Mouse (Mus musculus) neural tube, embryonic 12.5 days (tissue): Measurements from ENCODE around the gene Ascc2. TPM values are rescaled to one million over a fixed set of nuclear protein-coding genes. Genes with fewer than 3 reads are reported as not detected.
"Not testable (repeated sequence)": the region's sequence is repeated elsewhere in the genome, so short reads cannot be mapped to it uniquely, and the experiment has no call there.

ENCODE experiments used
- ATAC-seq: fragments of 200-750 bp; cut with Nextera tagmentation; 2 replicates; pipeline ENCODE4 v1.8.0; 2017; ENCODE audit warnings: low read depth, mild to moderate bottlenecking, moderate TSS enrichment, moderate library complexity; ENCODE audit not compliant: low FRiP score
- H3K27ac ChIP-seq: fragments of 300-500 bp; sonication (generic); 2 replicates; pipeline ENCODE4 v1.5.1; 2016
- H3K27me3 ChIP-seq: fragments of 300-500 bp; sonication (generic); replicated peaks from 2 replicates; pipeline ENCODE4 v1.6.1; 2016; ENCODE audit warnings: mild to moderate bottlenecking
- H3K36me3 ChIP-seq: fragments of 300-500 bp; sonication (generic); 2 replicates; pipeline ENCODE4 v1.6.1; 2016; ENCODE audit warnings: mild to moderate bottlenecking
- H3K4me1 ChIP-seq: fragments of 300-500 bp; sonication (generic); 2 replicates; pipeline ENCODE4 v1.6.1; 2016
- H3K4me2 ChIP-seq: fragments of 300-500 bp; sonication (generic); replicated peaks from 2 replicates; pipeline ENCODE4 v1.6.1; 2016; ENCODE audit warnings: mild to moderate bottlenecking
- H3K4me3 ChIP-seq: fragments of 300-500 bp; sonication (generic); 2 replicates; pipeline ENCODE4 v1.5.1; 2016
- H3K9ac ChIP-seq: fragments of 300-500 bp; sonication (generic); 2 replicates; pipeline ENCODE4 v1.6.1; 2016; ENCODE audit warnings: mild to moderate bottlenecking
- H3K9me3 ChIP-seq: fragments of 300-500 bp; sonication (generic); 2 replicates; pipeline ENCODE4 v1.6.1; 2016; ENCODE audit warnings: mild to moderate bottlenecking
- WGBS: fragments of 180-500 bp; shearing (Covaris S2); methylation state at CpG from one replicate; pipeline ENCODE4 v1.1.7; 2016; 5-methylcytosine and 5-hydroxymethylcytosine counted together
- polyA plus RNA-seq: library from polyadenylated mRNA; unstranded; fragments of >200 nt; fragmentation: Nextera tagmentation; extraction: Ambion mirVana; gene quantifications from 2 replicates; pipeline ENCODE4 v1.2.1, GENCODE M21; 2016

The Ascc2 gene
- polyA plus RNA-seq, 1 experiment from 2014 or later: 28.8 TPM

GRCm38 (mm10) chr11:4638261-4638660, 714 bp downstream of the Ascc2 start:
- ATAC-seq: 0 out of 2 replicates have a peak, but pooled peaks have one; percentile 45
- 33% methylated on average over 7 of the region's 7 CpGs for WGBS

GRCm38 (mm10) chr11:4641185-4641584, 3.6 kb downstream of the Ascc2 start:
- Histone ChIP-seq H3K36me3 (peaks cover 9% of the 10 kb centered on the region), H3K4me2 (no peak overlapping the region), H3K27ac (no peak overlapping the region), H3K9ac (no peak overlapping the region), H3K27me3 (no peaks in the 10 kb centered on the region), H3K4me3 (no peak overlapping the region), H3K9me3 (no peaks in the 10 kb centered on the region), H3K4me1 (peaks cover 11% of the 10 kb centered on the region)
- ATAC-seq: no peak

More at GRCm38 (mm10) chr11:4638261-4638660, 714 bp downstream of the Ascc2 start:
- Histone ChIP-seq H3K27me3 (no peaks in the 10 kb centered on the region), H3K27ac (no peak overlapping the region), H3K4me1 (peaks cover 11% of the 10 kb centered on the region), H3K9ac (peak overlapping the region; percentile 74), H3K4me2 (peak overlapping the region; percentile 88), H3K9me3 (no peaks in the 10 kb centered on the region), H3K4me3 (peak overlapping the region; percentile 80), H3K36me3 (0 out of 2 replicates have a peak, but pooled peaks cover 3% of the 10 kb centered on the region)

- peaks cover 3% of the 10 kb centered on the region for H3K4me1 ChIP-seq
- H3K4me2 ChIP-seq: no peak overlapping the region
- no peak for ATAC-seq
- H3K27me3 ChIP-seq: no peaks in the 10 kb centered on the region
- no peaks in the 10 kb centered on the region for H3K9me3 ChIP-seq
- WGBS: 43% methylated on average over 5 of the region's 5 CpGs
- peaks cover 29% of the 10 kb centered on the region for H3K36me3 ChIP-seq
- no peak overlapping the region for H3K27ac ChIP-seq
- H3K9ac ChIP-seq: no peak overlapping the region
- H3K4me3 ChIP-seq: no peak overlapping the region
These were observed 6.2 kb downstream of the Ascc2 start for GRCm38 (mm10) chr11:4643722-4644121.

GRCm38 (mm10) chr11:4645180-4645579, 7.6 kb downstream of the Ascc2 start:
- H3K9me3 ChIP-seq, H3K27me3 ChIP-seq, ATAC-seq, H3K27ac ChIP-seq, H3K4me1 ChIP-seq, H3K9ac ChIP-seq, H3K4me3 ChIP-seq, H3K4me2 ChIP-seq: not testable (repeated sequence)
- 95% methylated on average over 6 of the region's 6 CpGs for WGBS
- peaks cover 39% of the 10 kb centered on the region for H3K36me3 ChIP-seq

- no peak overlapping the region for H3K4me3 ChIP-seq
- no peak overlapping the region for H3K27ac ChIP-seq
- H3K36me3 ChIP-seq: peaks cover 43% of the 10 kb centered on the region
- H3K9ac ChIP-seq: no peak overlapping the region
- no peak for ATAC-seq
- no peak overlapping the region for H3K4me2 ChIP-seq
- no peaks in the 10 kb centered on the region for H3K9me3 ChIP-seq
- no peaks in the 10 kb centered on the region for H3K27me3 ChIP-seq
- no peaks in the 10 kb centered on the region for H3K4me1 ChIP-seq
- 89% methylated on average over 9 of the region's 9 CpGs for WGBS
These were observed 8.9 kb downstream of the Ascc2 start for GRCm38 (mm10) chr11:4646409-4646808.

- peaks cover 61% of the 10 kb centered on the region for H3K36me3 ChIP-seq
- no peak overlapping the region for H3K4me3 ChIP-seq
- no peak overlapping the region for H3K4me2 ChIP-seq
- no peaks in the 10 kb centered on the region for H3K27me3 ChIP-seq
- no peaks in the 10 kb centered on the region for H3K9me3 ChIP-seq
- H3K9ac ChIP-seq: no peak overlapping the region
- no peaks in the 10 kb centered on the region for H3K4me1 ChIP-seq
- H3K27ac ChIP-seq: no peak overlapping the region
- ATAC-seq: no peak
- WGBS: 83% methylated on average over 1 of the region's 1 CpGs
These were observed 22.3 kb downstream of the Ascc2 start for GRCm38 (mm10) chr11:4659818-4660217.

- Histone ChIP-seq H3K4me2 (no peak overlapping the region), H3K27ac (no peak overlapping the region), H3K27me3 (no peaks in the 10 kb centered on the region), H3K36me3 (peaks cover 54% of the 10 kb centered on the region), H3K4me1 (no peaks in the 10 kb centered on the region), H3K9ac (no peak overlapping the region), H3K4me3 (no peak overlapping the region), H3K9me3 (no peaks in the 10 kb centered on the region)
- ATAC-seq: no peak
- WGBS: 83% methylated on average over 7 of the region's 7 CpGs
These were observed 22.9 kb downstream of the Ascc2 start for GRCm38 (mm10) chr11:4660309-4661025.

- no peak overlapping the region for H3K4me3 ChIP-seq
- no peaks in the 10 kb centered on the region for H3K9me3 ChIP-seq
- no peak overlapping the region for H3K27ac ChIP-seq
- H3K4me2 ChIP-seq: no peak overlapping the region
- H3K9ac ChIP-seq: 0 out of 2 replicates have a peak overlapping the region, but pooled peaks have one; percentile 0
- H3K27me3 ChIP-seq: no peaks in the 10 kb centered on the region
- ATAC-seq: no peak
- H3K36me3 ChIP-seq: peaks cover 51% of the 10 kb centered on the region
- H3K4me1 ChIP-seq: no peaks in the 10 kb centered on the region
- WGBS: 87% methylated on average over 4 of the region's 4 CpGs
These were observed 23.8 kb downstream of the Ascc2 start for GRCm38 (mm10) chr11:4661324-4661723.

GRCm38 (mm10) chr11:4661871-4662495, 24.4 kb downstream of the Ascc2 start:
- Histone ChIP-seq H3K4me1 (no peaks in the 10 kb centered on the region), H3K36me3 (peaks cover 50% of the 10 kb centered on the region), H3K4me2 (no peak overlapping the region), H3K27ac (no peak overlapping the region), H3K9ac (0 out of 2 replicates have a peak overlapping the region, but pooled peaks have one; percentile 0), H3K9me3 (no peaks in the 10 kb centered on the region), H3K27me3 (no peaks in the 10 kb centered on the region), H3K4me3 (no peak overlapping the region)
- no peak for ATAC-seq
- WGBS: 86% methylated on average over 10 of the region's 10 CpGs

- H3K27me3 ChIP-seq: no peaks in the 10 kb centered on the region
- H3K4me1 ChIP-seq: no peaks in the 10 kb centered on the region
- no peak overlapping the region for H3K27ac ChIP-seq
- no peak overlapping the region for H3K9ac ChIP-seq
- H3K9me3 ChIP-seq: no peaks in the 10 kb centered on the region
- no peak overlapping the region for H3K4me2 ChIP-seq
- no peak for ATAC-seq
- 92% methylated on average over 11 of the region's 11 CpGs for WGBS
- no peak overlapping the region for H3K4me3 ChIP-seq
- peaks cover 47% of the 10 kb centered on the region for H3K36me3 ChIP-seq
These were observed 24.9 kb downstream of the Ascc2 start for GRCm38 (mm10) chr11:4662496-4662878.

- no peak overlapping the region for H3K9ac ChIP-seq
- H3K27me3 ChIP-seq: no peaks in the 10 kb centered on the region
- no peak overlapping the region for H3K4me2 ChIP-seq
- peaks cover 48% of the 10 kb centered on the region for H3K36me3 ChIP-seq
- ATAC-seq: no peak
- no peaks in the 10 kb centered on the region for H3K4me1 ChIP-seq
- no peak overlapping the region for H3K4me3 ChIP-seq
- 91% methylated on average over 4 of the region's 4 CpGs for WGBS
- H3K9me3 ChIP-seq: no peaks in the 10 kb centered on the region
- no peak overlapping the region for H3K27ac ChIP-seq
These were observed 34.2 kb downstream of the Ascc2 start for GRCm38 (mm10) chr11:4671736-4672135.

GRCm38 (mm10) chr11:4674593-4674992, 37.0 kb downstream of the Ascc2 start:
- WGBS: 97% methylated on average over 1 of the region's 1 CpGs
- Histone ChIP-seq H3K36me3 (peaks cover 55% of the 10 kb centered on the region), H3K9ac (no peak overlapping the region), H3K4me3 (no peak overlapping the region), H3K27ac (no peak overlapping the region), H3K4me1 (no peaks in the 10 kb centered on the region), H3K9me3 (no peaks in the 10 kb centered on the region), H3K27me3 (no peaks in the 10 kb centered on the region), H3K4me2 (no peak overlapping the region)
- no peak for ATAC-seq
